Mouse (Mus musculus): ENCODE measurements around the gene Palb2. TPM values are rescaled to one million over a fixed set of nuclear protein-coding genes. Genes with fewer than 3 reads are reported as not detected.
A peak's percentile ranks its signal among the peaks of the same experiment; 100 is the strongest.
"Not testable (repeated sequence)": the region's sequence is repeated elsewhere in the genome, so short reads cannot be mapped to it uniquely, and the experiment has no call there.

Palb2 gene
- 10 to 100 TPM in 1 of 2 experiments, 1 to 10 TPM in 1; 10.0 to 12.7 TPM for polyA plus RNA-seq (2017; shearing (Covaris generic))

- ATAC-seq, result peak; percentile 96
These were observed at the start of gene Palb2, which contains the start of gene Dctn5 for GRCm38 (mm10) chr7:122132497-122133337. TSS of gene Palb2 (minus strand) at chr7:122132985. TSS of gene Dctn5 (plus strand) at chr7:122133041.

GRCm38 (mm10) chr7:122180720-122181119 is 47.9 kb upstream of the Palb2 start:
- ATAC-seq, result no peak

- ATAC-seq, result no peak
These were observed 38.8 kb upstream of the Palb2 start for GRCm38 (mm10) chr7:122171613-122172012.

- ATAC-seq, result no peak
These were observed 37.9 kb upstream of the Palb2 start for GRCm38 (mm10) chr7:122170705-122171104.

- ATAC-seq, result no peak
These were observed 34.4 kb upstream of the Palb2 start for GRCm38 (mm10) chr7:122167203-122167602.

- no peak for ATAC-seq
These were observed 31.0 kb upstream of the Palb2 start for GRCm38 (mm10) chr7:122163766-122164165.

- ATAC-seq, result peak; percentile 39
These were observed 27.3 kb upstream of the Palb2 start for GRCm38 (mm10) chr7:122160037-122160436.

GRCm38 (mm10) chr7:122158915-122159902 is 26.4 kb upstream of the Palb2 start, which contains the start of gene Plk1:
TSS of gene Plk1 (plus strand) at chr7:122159439.
- ATAC-seq, result peak; percentile 84

GRCm38 (mm10) chr7:122158488-122158887 is 25.7 kb upstream of the Palb2 start:
- ATAC-seq, result no peak

- ATAC-seq, result no peak
These were observed 19.7 kb upstream of the Palb2 start for GRCm38 (mm10) chr7:122152473-122152872.

GRCm38 (mm10) chr7:122140991-122141390 is 8.2 kb upstream of the Palb2 start:
- no peak for ATAC-seq

- no peak for ATAC-seq
These were observed 5.4 kb upstream of the Palb2 start for GRCm38 (mm10) chr7:122138190-122138589.

- no peak for ATAC-seq
These were observed 4.3 kb upstream of the Palb2 start for GRCm38 (mm10) chr7:122137071-122137470.

- ATAC-seq, result no peak
These were observed 2.3 kb upstream of the Palb2 start for GRCm38 (mm10) chr7:122135070-122135469.

GRCm38 (mm10) chr7:122133338-122133625 is 497 bp upstream of the Palb2 start:
- no peak for ATAC-seq

GRCm38 (mm10) chr7:122131834-122132233 is 951 bp downstream of the Palb2 start:
- ATAC-seq, result no peak

GRCm38 (mm10) chr7:122126946-122127345 is 5.8 kb downstream of the Palb2 start:
- no peak for ATAC-seq

- no peak for ATAC-seq
These were observed 7.1 kb downstream of the Palb2 start for GRCm38 (mm10) chr7:122125636-122126035.

- ATAC-seq, result no peak
These were observed 9.3 kb downstream of the Palb2 start for GRCm38 (mm10) chr7:122123518-122123917.

- no peak for ATAC-seq
These were observed 24.6 kb downstream of the Palb2 start for GRCm38 (mm10) chr7:122108206-122108605.

- ATAC-seq, result peak; percentile 99
These were observed 31.0 kb downstream of the Palb2 start, which contains the start of gene Ndufab1 for GRCm38 (mm10) chr7:122101747-122102244. TSS of gene Ndufab1 (minus strand) at chr7:122101886.

GRCm38 (mm10) chr7:122101014-122101746 is 31.6 kb downstream of the Palb2 start:
- ATAC-seq, result not testable (repeated sequence)

Data from CD4-positive, CD25-positive, alpha-beta regulatory T cell, adult 4 months (primary cell).